Mouse (Mus musculus) kidney, postnatal 36 days (tissue): ENCODE results near the gene Gm20481.
A peak's percentile ranks its signal among the peaks of the same experiment; 100 is the strongest.
"Not testable (repeated sequence)": the region's sequence is repeated elsewhere in the genome, so short reads cannot be mapped to it uniquely, and the experiment has no call there.

ENCODE experiments used
- DNase-seq, 2 experiments: peaks; one replicate each; pipeline ENCODE4 v3.0.0; 2021 to 2022; ENCODE audit warnings: mixed read lengths in 2 of 2

Gm20481 gene

DNA sequence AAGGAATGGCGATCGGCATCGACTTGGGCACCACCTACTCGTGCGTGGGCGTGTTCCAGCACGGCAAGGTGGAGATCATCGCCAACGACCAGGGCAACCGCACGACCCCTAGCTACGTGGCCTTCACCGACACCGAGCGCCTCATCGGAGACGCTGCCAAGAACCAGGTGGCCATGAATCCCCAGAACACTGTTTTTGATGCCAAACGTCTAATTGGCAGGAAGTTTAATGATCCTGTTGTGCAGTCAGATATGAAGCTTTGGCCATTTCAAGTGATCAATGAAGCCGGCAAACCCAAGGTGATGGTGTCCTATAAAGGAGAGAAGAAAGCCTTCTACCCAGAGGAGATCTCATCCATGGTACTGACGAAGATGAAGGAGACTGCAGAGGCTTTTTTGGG lies 7.3 kb downstream of the Gm20481 start:
- no peak for DNase-seq

DNA sequence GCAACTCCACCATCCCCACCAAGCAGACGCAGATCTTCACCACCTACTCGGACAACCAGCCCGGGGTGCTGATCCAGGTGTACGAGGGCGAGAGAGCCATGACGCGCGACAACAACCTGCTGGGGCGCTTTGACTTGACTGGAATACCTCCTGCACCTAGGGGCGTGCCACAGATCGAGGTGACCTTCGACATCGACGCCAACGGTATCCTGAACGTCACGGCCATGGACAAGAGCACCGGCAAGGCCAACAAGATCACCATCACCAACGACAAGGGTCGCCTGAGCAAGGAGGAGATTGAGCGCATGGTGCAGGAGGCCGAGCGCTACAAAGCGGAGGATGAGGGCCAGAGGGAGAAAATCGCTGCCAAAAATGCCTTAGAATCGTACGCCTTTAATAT lies 8.5 kb downstream of the Gm20481 start:
- DNase-seq: no peak

- DNase-seq: no peak
Measured at GRCm38 (mm10) chr17:34979631-34980030, 9.9 kb downstream of the Gm20481 start.

GRCm38 (mm10) chr17:34980655-34981054 lies 10.9 kb downstream of the Gm20481 start:
- peak; percentile 55 to 80 for DNase-seq

GRCm38 (mm10) chr17:34981690-34982180 lies 12.0 kb downstream of the Gm20481 start, which contains the start of gene Lsm2:
Gene Lsm2, plus strand, starts transcription at chr17:34981862.
- peak; percentile 93 to 95 for DNase-seq

GRCm38 (mm10) chr17:34982328-34982727 lies 12.6 kb downstream of the Gm20481 start:
- no peak for DNase-seq

DNA sequence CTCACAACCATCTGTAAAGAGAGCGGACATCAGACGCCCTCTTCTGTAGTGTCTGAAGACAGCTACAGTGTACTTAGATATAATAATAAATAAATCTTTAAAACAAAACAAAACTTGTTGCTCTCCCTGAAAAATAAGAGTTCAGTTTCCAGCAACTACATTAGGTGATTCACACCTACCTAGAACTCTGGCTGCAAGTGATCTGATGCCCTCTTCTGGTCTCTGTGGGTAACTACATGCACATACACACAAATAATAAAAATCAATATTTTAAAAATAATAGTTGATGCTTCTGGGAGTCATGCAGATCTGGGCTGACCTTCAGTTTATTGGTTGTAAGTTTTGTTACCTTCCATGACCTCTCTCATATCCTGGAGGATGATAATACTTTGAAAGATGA lies 14.5 kb downstream of the Gm20481 start:
- peak in 1 of 2 experiments; percentile 55 for DNase-seq

- no peak for DNase-seq
Measured at GRCm38 (mm10) chr17:34994751-34995150, 25.0 kb downstream of the Gm20481 start.

GRCm38 (mm10) chr17:34995192-34995591 lies 25.5 kb downstream of the Gm20481 start:
- not testable (repeated sequence) for DNase-seq

DNA sequence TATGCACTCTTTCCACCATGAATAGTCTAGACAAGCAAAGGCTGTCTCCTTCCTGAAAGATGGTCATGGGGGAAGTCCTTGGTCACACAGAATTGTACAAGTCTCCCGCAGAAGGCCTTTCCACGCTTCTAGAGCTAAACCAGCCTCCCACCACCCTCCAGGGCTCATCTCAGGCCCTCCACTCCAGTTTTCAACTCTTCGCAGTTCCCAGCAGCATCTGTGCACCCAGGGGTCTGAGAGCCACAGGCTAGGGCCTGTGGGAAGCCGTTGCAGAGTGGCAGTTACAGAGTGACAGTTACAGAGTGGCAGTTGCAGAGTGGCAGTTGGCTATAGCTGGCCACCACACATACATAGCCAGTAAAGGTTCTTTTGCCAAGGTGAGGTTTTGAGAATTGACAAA lies 26.2 kb downstream of the Gm20481 start:
- DNase-seq: not testable (repeated sequence)

DNA sequence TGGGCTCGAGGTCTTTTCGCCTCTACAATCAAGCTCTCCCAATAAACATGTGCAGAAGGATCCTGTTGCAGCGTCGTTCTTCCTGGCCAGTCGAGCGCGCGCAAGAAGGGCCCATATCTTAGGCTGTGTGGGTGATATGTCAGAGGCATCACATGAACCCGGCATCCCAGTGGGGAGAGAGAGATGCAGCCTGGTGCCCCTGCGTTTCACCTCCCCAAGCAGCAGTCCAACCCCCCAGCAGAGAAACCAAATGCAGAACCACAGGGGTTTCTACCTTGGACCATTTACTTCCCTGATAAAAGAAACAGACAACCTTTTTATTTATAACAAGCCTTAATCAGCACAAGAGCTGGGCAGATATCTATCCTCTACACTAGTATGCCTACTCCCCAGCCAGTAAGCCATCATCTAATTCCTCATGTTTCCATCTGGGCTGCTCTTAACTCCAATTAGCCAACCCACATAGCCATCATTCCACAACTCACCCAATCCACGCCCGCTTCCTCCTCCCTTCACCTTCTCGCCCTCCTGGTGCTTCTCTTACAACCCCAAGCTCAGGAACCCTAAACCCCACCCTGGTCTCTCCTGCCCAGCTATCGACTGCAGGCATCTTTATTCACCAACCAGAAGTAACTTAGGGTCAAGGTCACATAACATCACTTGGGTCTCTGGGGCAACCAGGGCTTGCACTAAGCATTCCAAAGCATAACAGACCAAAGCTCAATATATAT lies 26.9 kb downstream of the Gm20481 start:
- no peak for DNase-seq

DNA sequence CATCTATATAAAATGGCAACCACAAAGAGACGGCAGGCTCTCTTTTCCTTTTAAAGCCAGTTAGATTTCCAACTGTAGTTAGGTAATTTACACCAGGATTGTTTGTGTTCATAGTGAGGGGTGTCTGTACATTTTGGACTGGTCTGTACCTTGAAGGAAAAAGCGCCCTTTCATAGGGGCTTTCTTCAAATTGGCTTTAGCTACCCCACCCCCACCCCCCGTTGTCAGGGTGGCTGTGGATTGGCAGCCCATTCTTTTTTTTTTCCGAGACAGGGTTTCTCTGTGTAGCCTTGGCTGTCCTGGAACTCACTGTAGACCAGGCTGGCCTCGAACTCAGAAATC lies 27.4 kb downstream of the Gm20481 start:
- no peak for DNase-seq

GRCm38 (mm10) chr17:34998526-34999430 lies 29.1 kb downstream of the Gm20481 start:
- DNase-seq: no peak

DNA sequence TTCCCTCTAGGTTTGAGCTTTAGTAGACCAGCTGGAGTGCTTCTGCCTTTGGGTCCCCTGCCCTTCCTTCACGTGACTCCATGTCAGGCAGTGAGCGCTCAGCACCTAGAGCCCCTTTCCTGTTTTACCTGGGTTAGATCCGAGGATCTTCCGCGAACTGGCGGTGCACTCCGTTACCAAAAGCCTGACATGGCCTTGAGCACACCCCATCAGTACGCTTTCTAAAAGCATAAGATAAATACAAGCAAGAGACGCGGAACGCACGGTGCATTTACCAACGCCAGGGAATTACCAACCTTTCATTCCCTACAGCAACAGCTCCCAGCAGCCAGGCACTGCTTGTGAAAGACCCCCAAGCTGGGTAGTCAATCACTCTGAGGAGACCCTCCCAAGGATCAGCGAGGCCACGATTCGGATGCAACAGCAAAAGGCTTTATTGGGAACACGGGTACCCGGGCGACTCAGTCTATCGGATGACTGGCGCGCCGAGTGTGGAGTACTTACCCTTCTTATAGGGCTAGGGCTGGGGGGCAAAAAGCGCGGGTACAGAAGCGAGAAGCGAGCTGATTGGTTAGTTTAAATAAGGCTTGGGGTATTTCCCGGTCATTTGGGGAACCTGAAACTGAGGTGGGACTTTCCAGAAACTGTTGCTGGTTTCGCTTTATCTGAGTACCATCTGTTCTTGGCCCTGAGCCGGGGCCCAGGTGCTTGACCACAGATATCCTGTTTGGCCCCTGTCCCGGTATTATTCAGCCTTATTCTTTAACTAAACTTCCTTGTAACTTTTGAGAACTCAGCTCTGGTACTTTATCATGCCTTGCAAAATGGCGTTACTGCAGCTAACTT lies 30.4 kb downstream of the Gm20481 start:
- DNase-seq: not testable (repeated sequence)

DNA sequence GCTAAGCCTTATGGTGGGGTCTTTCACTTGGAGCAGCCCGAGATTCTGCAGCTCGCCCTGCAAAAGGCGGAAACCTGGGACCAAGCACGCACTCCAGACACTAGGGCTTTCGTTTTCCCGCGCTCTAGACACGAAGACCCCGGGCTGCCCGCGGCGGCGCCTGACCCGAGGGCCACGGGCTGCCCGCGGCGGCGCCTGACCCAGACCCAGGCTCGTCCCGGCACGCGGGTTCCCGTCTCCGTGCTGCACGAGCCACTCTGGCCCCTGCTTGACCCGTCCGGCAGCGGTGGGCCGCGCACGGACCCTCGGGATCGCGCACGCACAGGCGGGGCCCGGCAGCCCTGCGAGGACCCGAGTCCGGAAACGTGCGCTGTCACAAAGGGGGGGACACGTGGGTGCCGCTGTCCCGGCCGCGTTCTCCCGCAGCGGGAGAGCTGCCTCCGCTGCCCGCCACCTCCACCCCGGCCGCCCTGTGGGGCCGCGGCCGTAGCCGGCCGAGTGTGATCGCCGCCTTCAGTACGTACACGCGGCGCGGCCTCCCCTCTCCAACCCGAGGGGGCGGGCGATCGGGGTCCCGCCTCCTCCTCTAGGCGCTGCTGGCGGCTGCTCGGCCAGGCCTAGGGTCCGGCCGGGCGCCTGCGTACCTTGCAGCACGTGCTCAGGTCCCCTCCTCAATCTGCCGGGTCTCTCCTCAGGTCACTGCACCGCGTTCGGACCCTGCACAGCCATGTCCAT lies 31.2 kb downstream of the Gm20481 start, which contains the start of gene Vars:
Vars (plus strand) TSS at position 271 of the 735 bp plus-strand sequence.
- DNase-seq: peak; percentile 85 to 89

- DNase-seq: peak in 1 of 2 experiments; percentile 24
Measured at GRCm38 (mm10) chr17:35001452-35002152, 31.9 kb downstream of the Gm20481 start.

DNA sequence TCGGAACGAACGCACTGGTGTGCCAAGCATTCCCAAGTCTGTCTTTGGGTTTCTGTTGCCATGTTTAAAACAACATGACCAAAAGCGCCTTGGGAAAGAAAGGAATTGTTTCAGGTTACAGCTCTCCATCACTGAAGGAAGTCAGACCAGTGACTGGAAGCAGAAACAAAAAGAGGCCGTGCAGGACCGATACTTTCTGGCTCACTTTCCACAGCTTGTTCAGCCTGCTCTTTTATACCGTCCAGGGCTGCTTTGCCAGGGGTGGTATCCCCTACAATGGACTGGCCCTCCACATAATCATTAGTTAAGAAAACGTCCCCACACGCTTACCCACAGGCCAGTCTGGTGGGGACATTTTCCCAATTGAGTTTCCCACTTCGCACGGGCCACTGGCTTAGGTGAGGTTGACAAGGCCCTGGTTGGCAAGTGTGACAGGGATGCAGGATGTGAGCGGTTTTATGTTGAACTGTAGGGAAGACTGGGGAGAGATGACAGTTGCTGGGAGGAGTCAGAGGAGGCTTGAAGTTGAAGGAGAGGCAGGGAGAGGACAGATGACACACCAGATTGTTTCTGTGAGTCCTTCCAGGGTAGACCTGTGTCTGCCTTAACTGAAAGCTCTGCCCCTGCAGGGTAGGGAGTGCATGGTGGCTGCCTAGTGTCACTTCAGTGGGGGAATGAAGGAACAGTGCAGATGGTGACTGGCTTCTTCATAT lies 32.6 kb downstream of the Gm20481 start:
- no peak for DNase-seq

GRCm38 (mm10) chr17:35003022-35003838 lies 33.5 kb downstream of the Gm20481 start:
- no peak for DNase-seq

DNA sequence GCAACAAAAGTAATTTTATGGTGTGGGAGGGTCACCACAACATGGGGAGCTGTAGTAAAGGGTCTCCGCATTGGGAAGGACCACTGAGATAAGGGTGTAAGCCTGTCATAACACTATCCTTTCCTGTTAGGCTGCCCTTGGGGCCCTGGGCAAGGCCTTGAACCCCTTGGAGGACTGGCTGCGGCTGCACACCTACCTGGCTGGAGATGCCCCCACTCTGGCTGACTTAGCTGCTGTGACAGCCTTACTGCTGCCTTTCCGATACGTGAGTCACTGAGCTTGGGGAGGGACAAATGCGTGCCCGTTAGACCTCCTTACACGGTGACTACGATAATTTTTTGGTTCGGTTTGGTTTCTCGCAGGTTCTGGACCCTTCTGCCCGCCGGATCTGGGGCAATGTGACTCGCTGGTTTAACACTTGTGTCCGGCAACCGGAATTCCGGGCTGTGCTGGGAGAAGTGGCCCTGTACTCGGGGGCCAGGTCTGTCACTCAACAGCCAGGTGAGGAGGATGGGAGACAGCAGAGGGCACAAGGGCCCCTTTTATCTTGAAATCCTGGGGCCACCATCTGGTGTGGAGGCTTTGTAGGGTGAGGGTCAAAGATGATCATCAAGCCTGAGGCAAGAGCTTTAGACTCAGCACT lies 34.5 kb downstream of the Gm20481 start:
- DNase-seq: no peak
